Mouse (Mus musculus) kidney, postnatal 10 days (tissue): ENCODE measurements around the gene Mdc1.

Experiments used
- DNase-seq: peaks from one replicate; pipeline ENCODE4 v3.0.0; 2021; ENCODE audit warnings: mixed read lengths

Gene Mdc1

DNA sequence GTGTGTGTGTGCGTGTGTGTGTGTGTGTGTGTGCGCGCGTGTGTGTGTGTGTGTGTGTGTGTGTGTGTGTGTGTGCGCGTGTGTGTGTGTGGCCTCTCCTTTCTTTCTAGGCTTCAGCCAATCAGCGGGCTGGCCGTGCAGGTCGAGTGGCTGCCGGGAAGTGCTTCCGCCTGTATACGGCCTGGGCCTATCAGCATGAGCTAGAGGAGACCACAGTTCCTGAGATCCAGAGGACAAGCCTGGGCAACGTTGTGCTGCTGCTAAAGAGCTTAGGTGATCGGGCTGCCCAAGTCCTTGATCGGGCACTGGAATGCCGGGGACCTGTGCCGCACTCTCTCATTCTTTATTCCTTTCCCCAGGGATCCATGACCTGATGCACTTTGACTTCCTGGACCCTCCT is 46.4 kb downstream of the Mdc1 start:
- no peak for DNase-seq

DNA sequence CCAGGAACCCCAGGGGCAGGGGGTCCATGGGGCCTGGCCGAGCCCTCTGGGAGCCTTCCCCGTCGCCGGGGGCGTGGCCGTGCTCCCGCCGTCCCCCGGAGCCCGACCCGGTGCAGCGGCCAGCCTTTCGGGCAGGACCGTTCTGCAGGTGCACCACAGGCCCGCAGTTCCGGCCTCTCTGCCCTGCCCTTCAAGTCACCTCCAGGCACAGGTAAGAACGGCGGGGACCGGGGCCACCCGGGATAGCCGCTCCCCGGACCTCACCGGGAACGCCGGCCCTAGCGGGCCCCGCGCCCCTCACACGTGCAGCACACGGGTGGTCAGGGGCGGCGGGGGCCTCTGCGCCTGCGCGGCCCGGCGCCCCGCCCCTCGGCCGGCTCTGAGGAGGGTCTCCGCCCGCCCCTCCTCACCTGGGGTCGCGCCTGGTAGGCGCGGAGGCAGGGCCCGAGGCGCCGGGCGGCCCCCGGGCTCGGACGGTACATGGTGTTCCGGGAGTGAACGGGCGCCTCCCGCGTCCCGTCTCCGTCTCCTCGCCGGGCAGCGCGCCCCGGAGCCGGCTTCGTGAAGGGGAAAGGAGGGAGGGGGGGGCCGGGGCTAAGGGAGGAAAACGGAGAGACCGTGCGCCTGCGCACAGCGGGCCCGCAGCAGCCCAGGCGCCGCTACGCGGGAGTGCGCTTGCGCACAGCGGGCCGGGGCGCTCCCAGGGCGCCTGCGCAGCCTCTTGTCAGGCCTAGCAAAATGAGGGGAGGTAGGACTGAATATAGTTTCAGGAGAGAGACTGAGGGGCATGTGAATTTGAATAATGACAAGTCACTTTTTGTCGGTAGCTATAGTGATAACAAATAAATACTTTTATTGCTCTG is 55.7 kb downstream of the Mdc1 start, which contains the start of gene 2310061I04Rik:
2310061I04Rik (minus strand) TSS at position 651 of the 863 bp plus-strand sequence.
- DNase-seq: peak; percentile 95

DNA sequence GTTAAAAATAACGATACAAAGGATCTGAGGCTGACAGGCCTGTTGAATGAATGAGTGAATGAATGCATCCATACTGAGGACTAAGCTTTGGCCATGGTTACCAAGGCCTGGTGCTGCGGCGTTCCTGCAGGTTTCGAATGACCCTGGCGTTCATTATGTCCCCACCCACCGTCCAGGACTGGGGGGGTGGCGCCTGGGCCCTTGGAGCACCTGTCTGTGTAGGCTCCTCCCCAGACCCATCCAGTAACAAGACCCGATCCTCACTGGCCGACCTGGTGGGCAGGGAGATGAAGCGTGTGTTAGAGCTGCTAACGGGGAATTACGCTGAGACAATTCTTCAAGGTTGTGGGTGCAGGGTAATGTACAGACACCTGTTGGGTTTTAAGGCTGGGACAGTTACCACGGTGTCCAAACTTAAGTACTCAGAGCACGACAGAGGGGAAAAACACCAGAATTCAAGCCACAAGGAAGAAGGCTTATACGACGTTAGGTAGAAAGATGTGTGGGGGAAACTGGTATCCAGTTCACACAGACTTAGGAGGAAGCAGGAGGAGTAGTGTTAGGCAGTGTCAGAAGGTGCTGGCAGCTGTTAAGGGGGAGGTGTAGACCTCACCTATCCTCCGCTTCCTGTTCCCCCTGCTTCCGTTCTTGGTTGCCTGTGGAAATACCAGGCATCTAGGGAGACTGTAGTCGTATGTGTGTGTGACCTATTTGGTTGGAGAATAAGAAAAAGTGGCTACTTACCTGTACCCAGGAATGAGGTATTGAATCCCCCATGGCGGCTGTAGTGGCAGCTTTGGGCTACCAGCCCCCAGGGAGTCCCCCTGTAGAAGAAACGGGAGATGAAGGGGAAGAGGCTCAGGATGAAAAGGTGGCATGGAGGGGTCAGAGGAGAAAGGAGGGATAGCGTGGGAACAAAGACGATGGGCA is 56.6 kb downstream of the Mdc1 start:
- peak; percentile 58 for DNase-seq

DNA sequence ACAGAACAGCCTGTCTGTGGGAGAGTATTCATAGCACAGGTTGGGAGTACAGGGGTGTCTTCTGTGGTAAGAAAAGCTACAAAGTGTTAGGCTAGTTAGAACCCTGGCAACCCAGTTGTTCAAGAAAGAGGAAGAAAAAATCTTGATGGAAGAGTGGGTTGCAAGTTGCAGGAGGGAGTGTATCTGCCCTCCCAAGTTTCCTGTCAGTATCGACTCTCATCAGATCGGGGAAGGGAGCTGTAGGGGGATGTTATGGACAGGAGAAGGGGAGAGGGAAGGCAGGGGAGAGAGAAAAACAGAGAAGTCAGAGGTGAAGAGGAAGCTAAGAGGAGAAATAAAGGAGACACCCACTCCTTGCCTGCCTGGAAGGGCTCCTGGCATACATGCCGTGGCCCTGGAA is 59.3 kb downstream of the Mdc1 start:
- DNase-seq: no peak

DNA sequence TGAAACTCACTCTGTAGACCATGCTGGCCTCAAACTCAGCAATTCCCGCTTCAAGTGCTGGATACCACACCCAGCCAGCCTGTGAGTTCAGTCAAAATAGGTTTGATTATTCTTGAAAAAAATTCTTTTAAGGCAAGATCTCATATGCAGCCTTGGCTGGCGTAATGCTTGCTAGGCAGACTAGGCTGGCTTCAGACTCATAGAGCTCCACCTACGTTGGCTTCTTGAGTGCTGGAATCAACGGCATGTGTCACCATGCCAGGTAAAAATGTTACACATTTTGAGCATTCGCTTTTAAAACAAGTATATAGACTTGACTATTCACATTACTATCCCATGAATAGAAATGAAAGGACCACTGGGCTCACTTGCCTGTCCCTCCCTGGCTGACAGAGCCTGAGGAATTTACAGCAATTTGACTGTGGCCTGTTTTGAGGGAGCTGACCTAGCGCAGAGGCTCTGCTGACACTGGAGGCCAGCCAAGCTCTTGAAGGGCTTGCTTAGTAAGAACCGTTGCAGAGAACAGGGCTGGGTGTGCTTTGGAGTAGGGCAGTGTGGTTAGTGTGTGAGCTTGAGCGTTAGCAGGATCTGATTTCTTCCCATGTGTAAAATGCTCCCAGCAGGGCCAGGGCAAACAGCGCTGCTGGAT is 62.2 kb downstream of the Mdc1 start:
- DNase-seq: peak; percentile 79

DNA sequence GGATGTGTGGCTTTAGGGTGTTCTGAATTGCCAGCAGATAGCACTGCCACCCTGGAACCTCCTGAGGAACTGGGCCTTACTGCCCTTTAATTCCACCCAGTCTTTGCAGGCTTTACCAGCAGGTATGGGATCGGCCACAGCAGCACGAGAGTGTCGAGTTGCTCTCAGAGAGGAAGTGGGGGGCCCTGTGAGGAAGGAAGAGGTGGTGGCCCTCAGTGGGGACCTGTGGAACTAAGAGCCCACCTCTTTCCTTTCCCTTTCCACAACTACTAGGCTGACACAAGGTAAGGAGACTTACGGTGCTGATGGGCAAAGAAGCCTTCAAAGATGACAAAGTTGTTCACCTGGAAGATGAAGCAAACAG is 62.7 kb downstream of the Mdc1 start:
- no peak for DNase-seq

DNA sequence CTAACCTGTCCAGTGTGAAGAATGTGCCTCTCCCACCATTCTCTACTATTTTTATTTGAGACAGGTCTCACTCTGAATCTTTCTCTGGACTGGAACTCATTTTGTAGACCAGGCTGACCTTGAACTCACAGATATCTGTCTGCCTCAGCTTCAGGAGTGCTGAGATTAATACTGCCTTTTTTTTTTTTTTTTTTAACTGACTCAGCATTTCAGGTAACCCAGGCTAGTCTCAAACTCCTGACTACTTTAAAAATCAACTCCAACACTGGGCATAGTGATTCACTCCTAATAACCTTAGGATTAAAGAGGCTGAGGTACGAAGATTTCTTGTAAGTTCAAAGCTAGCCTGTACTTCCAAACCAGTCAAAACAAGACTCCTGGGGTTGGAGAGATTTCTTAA is 64.3 kb downstream of the Mdc1 start:
- no peak for DNase-seq

DNA sequence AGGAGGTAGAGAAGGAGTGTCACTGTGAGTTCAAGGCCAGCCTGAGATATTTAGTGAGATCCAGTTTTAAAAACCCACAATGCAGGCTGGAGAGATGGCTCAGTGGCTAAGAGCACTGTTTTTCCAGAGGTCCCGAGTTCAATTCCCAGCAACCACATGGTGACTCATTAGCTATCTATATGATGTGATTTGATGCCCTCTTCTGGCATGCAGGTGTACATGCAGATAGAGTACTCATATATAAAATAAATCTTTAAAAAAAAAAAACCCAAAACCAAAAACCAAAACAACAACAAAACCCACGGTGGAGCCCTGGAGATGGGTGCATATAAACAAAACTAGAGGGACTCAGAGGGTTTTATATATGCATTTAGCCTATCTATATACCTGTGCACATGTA is 66.3 kb downstream of the Mdc1 start:
- no peak for DNase-seq
